Mouse (Mus musculus) stomach, embryonic 15.5 days (tissue): ENCODE data around the gene Tacc3. TPM values are rescaled to one million over a fixed set of nuclear protein-coding genes. Genes with fewer than 3 reads are reported as not detected.
A peak's percentile ranks its signal among the peaks of the same experiment; 100 is the strongest.

Source experiments
- ATAC-seq: fragments of 200-750 bp; cut with Nextera tagmentation; 2 replicates; pipeline ENCODE4 v1.8.0; 2017; ENCODE audit warnings: low read depth, moderate number of reproducible peaks, moderate TSS enrichment; ENCODE audit not compliant: insufficient read depth, low FRiP score
- H3K27ac ChIP-seq: fragments of 300-500 bp; sonication (generic); 2 replicates; pipeline ENCODE4 v1.5.1; 2015; ENCODE audit warnings: mild to moderate bottlenecking, inconsistent platforms
- H3K27me3 ChIP-seq: fragments of 300-500 bp; sonication (generic); replicated peaks from 2 replicates; pipeline ENCODE4 v1.6.1; 2015; ENCODE audit warnings: inconsistent platforms
- H3K36me3 ChIP-seq: fragments of 300-500 bp; sonication (generic); 2 replicates; pipeline ENCODE4 v1.6.1; 2015; ENCODE audit warnings: inconsistent platforms
- H3K4me1 ChIP-seq: fragments of 300-500 bp; sonication (generic); 2 replicates; pipeline ENCODE4 v1.6.1; 2015; ENCODE audit warnings: inconsistent platforms
- H3K4me2 ChIP-seq: fragments of 300-500 bp; sonication (generic); 2 replicates; pipeline ENCODE4 v1.6.1; 2015; ENCODE audit warnings: mild to moderate bottlenecking, inconsistent platforms
- H3K4me3 ChIP-seq: fragments of 300-500 bp; sonication (generic); replicated peaks from 2 replicates; pipeline ENCODE4 v1.5.1; 2015; ENCODE audit warnings: inconsistent platforms
- H3K9ac ChIP-seq: fragments of 300-500 bp; sonication (generic); 2 replicates; pipeline ENCODE4 v1.6.1; 2015; ENCODE audit warnings: inconsistent platforms
- H3K9me3 ChIP-seq: fragments of 300-500 bp; sonication (generic); 2 replicates; pipeline ENCODE4 v1.6.1; 2016; ENCODE audit warnings: inconsistent platforms
- WGBS: fragments of 180-500 bp; shearing (Covaris S2); methylation state at CpG from one replicate; pipeline ENCODE4 v1.1.7; 2015; 5-methylcytosine and 5-hydroxymethylcytosine counted together
- polyA plus RNA-seq: library from polyadenylated mRNA; unstranded; fragments of >200 nt; fragmentation: Nextera tagmentation; extraction: Ambion mirVana; gene quantifications from 2 replicates; pipeline ENCODE4 v1.2.1, GENCODE M21; 2015

Tacc3 gene
- polyA plus RNA-seq, 1 experiment from 2014 or later, result 155 TPM

GRCm38 (mm10) chr5:33716467-33716866 is 58.5 kb downstream of the Tacc3 start:
- Histone ChIP-seq H3K27me3 (no peaks in the 10 kb centered on the region), H3K4me1 (peaks cover 11% of the 10 kb centered on the region), H3K4me3 (no peak overlapping the region), H3K27ac (peak overlapping the region; percentile 31; the same call in 1 of the 2 replicates), H3K36me3 (no peaks in the 10 kb centered on the region), H3K9ac (no peak overlapping the region), H3K9me3 (no peaks in the 10 kb centered on the region), H3K4me2 (no peak overlapping the region)
- peak; percentile 72 for ATAC-seq
- 73% methylated on average over 6 of the region's 6 CpGs for WGBS

GRCm38 (mm10) chr5:33718460-33718859 is 60.5 kb downstream of the Tacc3 start:
- no peak overlapping the region for H3K27ac ChIP-seq
- ATAC-seq, result no peak
- no peaks in the 10 kb centered on the region for H3K9me3 ChIP-seq
- H3K9ac ChIP-seq, result no peak overlapping the region
- H3K27me3 ChIP-seq, result no peaks in the 10 kb centered on the region
- no peak overlapping the region for H3K4me3 ChIP-seq
- H3K4me1 ChIP-seq, result peaks cover 23% of the 10 kb centered on the region
- H3K36me3 ChIP-seq, result no peaks in the 10 kb centered on the region
- 78% methylated on average over 5 of the region's 5 CpGs for WGBS
- H3K4me2 ChIP-seq, result no peak overlapping the region

GRCm38 (mm10) chr5:33720852-33721490 is 63.0 kb downstream of the Tacc3 start:
- WGBS, result 11% methylated on average over 8 of the region's 8 CpGs
- peak overlapping the region; percentile 96 for H3K4me2 ChIP-seq
- H3K27ac ChIP-seq, result peak overlapping the region; percentile 82
- H3K27me3 ChIP-seq, result peaks cover 5% of the 10 kb centered on the region; the same call in 1 of the 2 replicates
- H3K9me3 ChIP-seq, result no peaks in the 10 kb centered on the region
- peaks cover 34% of the 10 kb centered on the region for H3K4me1 ChIP-seq
- no peak; the same call in 1 of the 2 replicates for ATAC-seq
- no peak overlapping the region for H3K9ac ChIP-seq
- no peaks in the 10 kb centered on the region for H3K36me3 ChIP-seq
- H3K4me3 ChIP-seq, result peak overlapping the region; percentile 78

- H3K9ac ChIP-seq, result peak within 1 kb of the TSS; percentile 73
- H3K27me3 ChIP-seq, result peaks cover 5% of the 10 kb centered on the region; the same call in 1 of the 2 replicates
- under 1% methylated on average over 71 of the region's 73 CpGs for WGBS
- no peaks in the 10 kb centered on the region for H3K9me3 ChIP-seq
- peaks cover 36% of the 10 kb centered on the region for H3K4me1 ChIP-seq
- peak within 1 kb of the TSS; percentile 96 for H3K4me2 ChIP-seq
- peak within 1 kb of the TSS; percentile 82 for H3K27ac ChIP-seq
- no peaks in the 10 kb centered on the region for H3K36me3 ChIP-seq
- peak; percentile 75 for ATAC-seq
- H3K4me3 ChIP-seq, result peak within 1 kb of the TSS; percentile 78
These were observed 63.8 kb downstream of the Tacc3 start, which contains the start of gene Fgfr3 for GRCm38 (mm10) chr5:33721541-33722265. Gene Fgfr3 (plus strand): TSS chr5:33721674.

GRCm38 (mm10) chr5:33722266-33723018 is 64.5 kb downstream of the Tacc3 start:
- WGBS, result under 1% methylated on average over 53 of the region's 53 CpGs

GRCm38 (mm10) chr5:33723019-33723640 is 65.2 kb downstream of the Tacc3 start:
- 2% methylated on average over 61 of the region's 61 CpGs for whole genome bisulfite sequencing
- Histone ChIP-seq H3K36me3 (no peaks in the 10 kb centered on the region), H3K4me3 (peak overlapping the region; percentile 78), H3K4me2 (peak overlapping the region; percentile 96), H3K27me3 (peaks cover 5% of the 10 kb centered on the region; the same call in 1 of the 2 replicates), H3K4me1 (peaks cover 36% of the 10 kb centered on the region), H3K27ac (peak overlapping the region; percentile 17; the same call in 1 of the 2 replicates), H3K9ac (peak overlapping the region; percentile 73; the same call in 1 of the 2 replicates), H3K9me3 (no peaks in the 10 kb centered on the region)
- ATAC-seq, result no peak

More at GRCm38 (mm10) chr5:33722266-33723018, 64.5 kb downstream of the Tacc3 start:
- no peaks in the 10 kb centered on the region for H3K9me3 ChIP-seq
- peaks cover 36% of the 10 kb centered on the region for H3K4me1 ChIP-seq
- H3K27ac ChIP-seq, result peak overlapping the region; percentile 82
- H3K27me3 ChIP-seq, result peaks cover 5% of the 10 kb centered on the region; the same call in 1 of the 2 replicates
- H3K4me2 ChIP-seq, result peak overlapping the region; percentile 96
- ATAC-seq, result no peak; the same call in 1 of the 2 replicates
- H3K36me3 ChIP-seq, result no peaks in the 10 kb centered on the region
- peak overlapping the region; percentile 73 for H3K9ac ChIP-seq
- peak overlapping the region; percentile 78 for H3K4me3 ChIP-seq

- Histone ChIP-seq H3K27me3 (peaks cover 5% of the 10 kb centered on the region; the same call in 1 of the 2 replicates), H3K4me1 (peaks cover 36% of the 10 kb centered on the region), H3K9me3 (no peaks in the 10 kb centered on the region), H3K4me3 (peak overlapping the region; percentile 78), H3K36me3 (no peaks in the 10 kb centered on the region), H3K9ac (peak overlapping the region; percentile 20; the same call in 1 of the 2 replicates), H3K27ac (peak overlapping the region; percentile 67; the same call in 1 of the 2 replicates), H3K4me2 (peak overlapping the region; percentile 96)
- 0 out of 2 replicates have a peak, but pooled peaks have one; percentile 6 for ATAC-seq
- 15% methylated on average over 36 of the region's 36 CpGs for WGBS
These were observed 65.9 kb downstream of the Tacc3 start for GRCm38 (mm10) chr5:33723641-33724465.

GRCm38 (mm10) chr5:33726081-33726647 is 68.2 kb downstream of the Tacc3 start:
- Histone ChIP-seq H3K9ac (no peak overlapping the region), H3K9me3 (no peaks in the 10 kb centered on the region), H3K27ac (no peak overlapping the region), H3K27me3 (peaks cover 5% of the 10 kb centered on the region; the same call in 1 of the 2 replicates), H3K36me3 (no peaks in the 10 kb centered on the region), H3K4me2 (no peak overlapping the region; the same call in 1 of the 2 replicates), H3K4me3 (no peak overlapping the region), H3K4me1 (peaks cover 30% of the 10 kb centered on the region)
- WGBS, result 68% methylated on average over 7 of the region's 7 CpGs
- no peak for ATAC-seq

- no peak for ATAC-seq
- no peaks in the 10 kb centered on the region for H3K9me3 ChIP-seq
- WGBS, result 64% methylated on average over 1 of the region's 1 CpGs
- H3K36me3 ChIP-seq, result 0 out of 2 replicates have a peak, but pooled peaks cover 6% of the 10 kb centered on the region
- H3K27me3 ChIP-seq, result peaks cover 5% of the 10 kb centered on the region; the same call in 1 of the 2 replicates
- H3K9ac ChIP-seq, result no peak overlapping the region
- H3K4me2 ChIP-seq, result no peak overlapping the region
- H3K4me1 ChIP-seq, result peaks cover 27% of the 10 kb centered on the region
- no peak overlapping the region for H3K27ac ChIP-seq
- H3K4me3 ChIP-seq, result no peak overlapping the region
These were observed 69.0 kb downstream of the Tacc3 start for GRCm38 (mm10) chr5:33726891-33727290.
